Mouse (Mus musculus) testis, adult 2 months (tissue): ENCODE results near the gene Gm42674.

Source experiments
- CTCF ChIP-seq: fragments of 200-500 bp; IDR thresholded peaks from 2 replicates; pipeline ENCODE4 v1.5.1; 2012; ENCODE audit warnings: low read depth, mild to moderate bottlenecking, inconsistent platforms, low read length, moderate library complexity; ENCODE audit not compliant: control insufficient read depth, insufficient read depth, insufficient replicate concordance
- POLR2A ChIP-seq: fragments of 200-500 bp; IDR thresholded peaks from 2 replicates; pipeline ENCODE4 v1.6.1; 2012; ENCODE audit warnings: low read depth, mild to moderate bottlenecking, inconsistent platforms, low read length, moderate library complexity; ENCODE audit not compliant: control insufficient read depth

- no peak for TF ChIP-seq CTCF
- TF ChIP-seq POLR2A = no peak
Measured at GRCm38 (mm10) chr3:90597736-90598135, 4.0 kb upstream of the Gm42674 start.
